Mouse (Mus musculus): ENCODE measurements around the gene Lbr. TPM values are rescaled to one million over a fixed set of nuclear protein-coding genes. Genes with fewer than 3 reads are reported as not detected.
A peak's percentile ranks its signal among the peaks of the same experiment; 100 is the strongest.

Lbr gene
- total and polyA plus RNA-seq, 2 experiments from 2014 or later, result 29.7 to 71.9 TPM

- H3K4me2 ChIP-seq (ENCODE audit: low read depth, low read length), result peak overlapping the region; percentile 54
- peaks cover 4% of the 10 kb centered on the region; the same call in 1 of the 2 replicates for H3K9me3 ChIP-seq (replicated peaks; ENCODE audit: control insufficient read depth, low read length)
- H3K4me3 ChIP-seq (ENCODE audit: low read depth, low read length), result peak overlapping the region; percentile 37
- peak overlapping the region; percentile 32 for H3K9ac ChIP-seq (replicated peaks; ENCODE audit: low read depth, low read length)
- no peak for TF ChIP-seq EP300 (IDR thresholded peaks at IDR 0.05; ENCODE audit: low read depth)
- 26% methylated on average over 13 of the region's 13 CpGs for WGBS
- peak; percentile 45; the same call in 1 of the 2 replicates for ATAC-seq (ENCODE audit: insufficient read depth, low read depth)
- H3K36me3 ChIP-seq (replicated peaks; ENCODE audit: control insufficient read depth, insufficient read depth, low read length), result no peaks in the 10 kb centered on the region
- peak overlapping the region; percentile 76 for H3K27ac ChIP-seq (ENCODE audit: low read depth)
- H3K4me1 ChIP-seq (ENCODE audit: control insufficient read depth, insufficient read depth), result peaks cover 13% of the 10 kb centered on the region; the same call in 1 of the 2 replicates
- DNase-seq (ENCODE audit: low spot score), result no peak
- no peaks in the 10 kb centered on the region for H3K27me3 ChIP-seq (ENCODE audit: control insufficient read depth, insufficient read depth, low read length)
These were observed 9.6 kb upstream of the Lbr start for GRCm38 (mm10) chr1:181852466-181852865.

GRCm38 (mm10) chr1:181851521-181852310 is 8.9 kb upstream of the Lbr start:
- TF ChIP-seq EP300 (IDR thresholded peaks at IDR 0.05; ENCODE audit: low read depth) (no peak), CTCF (IDR thresholded peaks at IDR 0.05; ENCODE audit: low read depth) (no peak)
- Histone ChIP-seq H3K9me3 (replicated peaks; ENCODE audit: control insufficient read depth, low read length) (no peaks in the 10 kb centered on the region), H3K4me1 (ENCODE audit: control insufficient read depth, insufficient read depth) (peaks cover 13% of the 10 kb centered on the region; the same call in 1 of the 2 replicates), H3K4me2 (ENCODE audit: low read depth, low read length) (peak overlapping the region; percentile 54), H3K9ac (replicated peaks; ENCODE audit: low read depth, low read length) (peak overlapping the region; percentile 32), H3K27ac (ENCODE audit: low read depth) (peak overlapping the region; percentile 76), H3K4me3 (ENCODE audit: low read depth, low read length) (peak overlapping the region; percentile 37; the same call in 1 of the 2 replicates), H3K27me3 (ENCODE audit: control insufficient read depth, insufficient read depth, low read length) (no peaks in the 10 kb centered on the region), H3K36me3 (replicated peaks; ENCODE audit: control insufficient read depth, insufficient read depth, low read length) (no peaks in the 10 kb centered on the region)
- DNase-seq (ENCODE audit: low spot score) (no peak), ATAC-seq (ENCODE audit: insufficient read depth, low read depth) (peak; percentile 32; the same call in 1 of the 2 replicates)
- WGBS, result 50% methylated on average over 12 of the region's 12 CpGs

GRCm38 (mm10) chr1:181850441-181850840 is 7.6 kb upstream of the Lbr start:
- Histone ChIP-seq H3K4me3 (ENCODE audit: low read depth, low read length) (no peak overlapping the region), H3K9ac (replicated peaks; ENCODE audit: low read depth, low read length) (no peak overlapping the region), H3K9me3 (replicated peaks; ENCODE audit: control insufficient read depth, low read length) (no peaks in the 10 kb centered on the region), H3K4me2 (ENCODE audit: low read depth, low read length) (no peak overlapping the region), H3K36me3 (replicated peaks; ENCODE audit: control insufficient read depth, insufficient read depth, low read length) (no peaks in the 10 kb centered on the region), H3K27me3 (ENCODE audit: control insufficient read depth, insufficient read depth, low read length) (no peaks in the 10 kb centered on the region), H3K4me1 (ENCODE audit: control insufficient read depth, insufficient read depth) (peaks cover 13% of the 10 kb centered on the region; the same call in 1 of the 2 replicates), H3K27ac (ENCODE audit: low read depth) (no peak overlapping the region)
- WGBS, result 78% methylated on average over 4 of the region's 4 CpGs
- ATAC-seq (ENCODE audit: insufficient read depth, low read depth) (no peak), DNase-seq (ENCODE audit: low spot score) (no peak)
- no peak for TF ChIP-seq EP300 (IDR thresholded peaks at IDR 0.05; ENCODE audit: low read depth)
- TF ChIP-seq CTCF (IDR thresholded peaks at IDR 0.05; ENCODE audit: low read depth), result no peak

- H3K36me3 ChIP-seq (replicated peaks; ENCODE audit: control insufficient read depth, insufficient read depth, low read length), result no peaks in the 10 kb centered on the region
- peaks cover 13% of the 10 kb centered on the region; the same call in 1 of the 2 replicates for H3K4me1 ChIP-seq (ENCODE audit: control insufficient read depth, insufficient read depth)
- H3K27ac ChIP-seq (ENCODE audit: low read depth), result no peak overlapping the region
- H3K27me3 ChIP-seq (ENCODE audit: control insufficient read depth, insufficient read depth, low read length), result no peaks in the 10 kb centered on the region
- WGBS, result 67% methylated on average over 1 of the region's 1 CpGs
- TF ChIP-seq EP300 (IDR thresholded peaks at IDR 0.05; ENCODE audit: low read depth) (no peak), CTCF (IDR thresholded peaks at IDR 0.05; ENCODE audit: low read depth) (no peak)
- no peak for ATAC-seq (ENCODE audit: insufficient read depth, low read depth)
- H3K9ac ChIP-seq (replicated peaks; ENCODE audit: low read depth, low read length), result no peak overlapping the region
- no peak overlapping the region for H3K4me3 ChIP-seq (ENCODE audit: low read depth, low read length)
- H3K4me2 ChIP-seq (ENCODE audit: low read depth, low read length), result no peak overlapping the region
- DNase-seq (ENCODE audit: low spot score), result no peak
- no peaks in the 10 kb centered on the region for H3K9me3 ChIP-seq (replicated peaks; ENCODE audit: control insufficient read depth, low read length)
These were observed 5.4 kb upstream of the Lbr start for GRCm38 (mm10) chr1:181848210-181848609.

GRCm38 (mm10) chr1:181847396-181847795 is 4.5 kb upstream of the Lbr start:
- DNase-seq (ENCODE audit: low spot score), result no peak
- H3K27me3 ChIP-seq (ENCODE audit: control insufficient read depth, insufficient read depth, low read length), result no peaks in the 10 kb centered on the region
- peaks cover 9% of the 10 kb centered on the region; the same call in 1 of the 2 replicates for H3K4me1 ChIP-seq (ENCODE audit: control insufficient read depth, insufficient read depth)
- no peaks in the 10 kb centered on the region for H3K36me3 ChIP-seq (replicated peaks; ENCODE audit: control insufficient read depth, insufficient read depth, low read length)
- no peak overlapping the region for H3K9ac ChIP-seq (replicated peaks; ENCODE audit: low read depth, low read length)
- no peak overlapping the region for H3K27ac ChIP-seq (ENCODE audit: low read depth)
- 90% methylated on average over 3 of the region's 3 CpGs for WGBS
- TF ChIP-seq EP300 (IDR thresholded peaks at IDR 0.05; ENCODE audit: low read depth), result no peak
- H3K9me3 ChIP-seq (replicated peaks; ENCODE audit: control insufficient read depth, low read length), result no peaks in the 10 kb centered on the region
- H3K4me2 ChIP-seq (ENCODE audit: low read depth, low read length), result no peak overlapping the region
- no peak for ATAC-seq (ENCODE audit: insufficient read depth, low read depth)
- H3K4me3 ChIP-seq (ENCODE audit: low read depth, low read length), result no peak overlapping the region
